Mouse (Mus musculus): ENCODE data around the gene Crk. TPM values are rescaled to one million over a fixed set of nuclear protein-coding genes. Genes with fewer than 3 reads are reported as not detected.

Crk gene
- 12.7 TPM for polyA plus RNA-seq (2017; shearing (Covaris generic))

GRCm38 (mm10) chr11:75678747-75679438 is at the start of gene Crk:
Gene Crk (plus strand): TSS chr11:75679259.

GRCm38 (mm10) chr11:75630645-75631229 is 48.3 kb upstream of the Crk start, which contains the start of gene Inpp5k:
Gene Inpp5k (plus strand): TSS chr11:75630988.

GRCm38 (mm10) chr11:75650311-75650710 is 28.7 kb upstream of the Crk start, which contains the start of gene Myo1c:
Gene Myo1c (plus strand): TSS chr11:75650504.

GRCm38 (mm10) chr11:75732434-75733226 is 53.6 kb downstream of the Crk start, which contains the start of gene Ywhae:
Gene Ywhae (plus strand): TSS chr11:75732869.

Other genes starting within 250 kb of the Crk start
- not detected for gene Serpinf2, start 239.7 kb upstream of the Crk start, polyA plus RNA-seq (2017; shearing (Covaris generic))
- 18.7 TPM for gene Wdr81, start 224.5 kb upstream of the Crk start, polyA plus RNA-seq (2017; shearing (Covaris generic))
- 7.8 TPM for gene Tlcd2, start 217.5 kb upstream of the Crk start, polyA plus RNA-seq (2017; shearing (Covaris generic))
- gene Prpf8, start 192.4 kb upstream of the Crk start, polyA plus RNA-seq (2017; shearing (Covaris generic)), result 93.4 TPM
- gene Rilp, start 169.2 kb upstream of the Crk start, polyA plus RNA-seq (2017; shearing (Covaris generic)), result 0.23 TPM
- 1.4 TPM for gene Scarf1, start 165.7 kb upstream of the Crk start, polyA plus RNA-seq (2017; shearing (Covaris generic))
- 70.4 TPM for gene Slc43a2, start 147.6 kb upstream of the Crk start, polyA plus RNA-seq (2017; shearing (Covaris generic))
- gene Pitpna, start 91.2 kb upstream of the Crk start, polyA plus RNA-seq (2017; shearing (Covaris generic)), result 66.8 TPM
- gene Inpp5k, start 48.3 kb upstream of the Crk start, polyA plus RNA-seq (2017; shearing (Covaris generic)), result 165 TPM
- 49.6 TPM for gene Myo1c, start 28.8 kb upstream of the Crk start, polyA plus RNA-seq (2017; shearing (Covaris generic))
- gene Ywhae, start 53.6 kb downstream of the Crk start, polyA plus RNA-seq (2017; shearing (Covaris generic)), result 230 TPM
- gene Doc2b, start 116.8 kb downstream of the Crk start, polyA plus RNA-seq (2017; shearing (Covaris generic)), result not detected

Data from inflammation-experienced regulatory T-cells, adult 16 weeks (primary cell).